Mouse (Mus musculus) liver, adult 2 months (tissue): ENCODE data around the gene Zdhhc12.

Experiments used
- CTCF ChIP-seq: fragments of 200-500 bp; IDR thresholded peaks from 2 replicates; pipeline ENCODE4 v1.5.1; 2011; ENCODE audit warnings: low read depth, low read length, control low read depth
- POLR2A ChIP-seq: fragments of 200-500 bp; IDR thresholded peaks from 2 replicates; pipeline ENCODE4 v1.6.1; 2011; ENCODE audit warnings: low read length, control low read depth; ENCODE audit not compliant: insufficient read depth; ENCODE audit errors: extremely low read depth

DNA sequence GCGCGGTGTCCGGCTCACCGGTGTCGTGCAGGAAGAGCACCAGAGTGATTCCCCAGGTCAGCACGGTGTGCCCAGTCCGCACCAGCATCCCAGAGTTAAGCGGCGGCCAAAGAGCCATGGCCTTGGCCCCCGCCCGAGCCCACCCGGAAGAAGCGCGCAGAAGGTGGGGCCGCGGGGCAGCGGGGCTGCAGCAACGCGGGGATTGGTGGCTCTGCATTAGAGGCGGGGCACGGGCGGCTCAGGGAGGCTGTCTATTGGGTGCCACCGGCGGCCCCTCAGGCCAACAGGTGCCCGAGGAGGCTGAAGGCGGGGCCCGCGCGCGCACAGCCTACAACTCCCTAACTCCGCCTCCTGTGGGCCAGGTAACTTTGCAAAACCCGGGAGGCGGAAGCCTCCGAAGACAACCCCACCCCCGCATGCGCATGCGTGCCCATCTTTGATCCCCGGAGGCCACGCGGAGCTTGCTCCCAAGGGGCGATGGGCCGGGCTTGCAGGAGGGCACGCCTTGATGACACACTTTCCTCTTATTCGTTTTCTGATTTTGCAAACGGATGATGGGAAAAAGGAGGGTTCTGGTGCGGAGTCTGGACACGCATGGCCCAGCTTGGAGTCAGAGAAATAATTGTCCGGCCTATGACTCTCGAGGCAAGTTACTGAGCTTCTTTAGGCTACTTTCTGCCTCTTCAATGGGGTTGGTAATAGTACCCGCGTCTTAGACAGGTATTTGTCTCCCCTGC lies at the start of gene Zdhhc12:
- TF ChIP-seq CTCF (no peak), POLR2A (0 out of 2 replicates have a peak, but pooled peaks have one; percentile 13)
